Mouse (Mus musculus): ENCODE data around the gene Gabarap.

The Gabarap gene

DNA sequence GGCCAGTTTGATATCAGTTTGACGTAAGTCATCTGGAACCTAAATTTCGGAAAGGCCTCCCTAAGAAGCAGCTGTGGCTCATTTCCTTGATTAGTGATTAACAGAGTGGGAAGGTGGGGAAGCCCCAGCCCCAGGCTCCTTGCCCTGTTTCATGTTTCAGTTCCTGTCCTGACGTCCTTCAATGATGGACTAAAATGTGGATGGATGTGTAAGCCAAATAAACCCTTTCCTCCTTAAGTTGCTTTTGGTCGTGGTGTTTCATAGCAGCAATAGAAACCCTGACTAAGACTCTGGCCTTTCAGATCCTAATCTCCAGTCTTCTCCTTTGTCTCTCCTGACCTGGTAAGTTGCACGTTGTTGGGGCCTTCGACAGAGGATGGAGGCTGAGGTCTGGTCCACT is 20.7 kb upstream of the Gabarap start:
- no peak for DNase-seq (ENCODE audit: low spot score in 2 of 2)

DNA sequence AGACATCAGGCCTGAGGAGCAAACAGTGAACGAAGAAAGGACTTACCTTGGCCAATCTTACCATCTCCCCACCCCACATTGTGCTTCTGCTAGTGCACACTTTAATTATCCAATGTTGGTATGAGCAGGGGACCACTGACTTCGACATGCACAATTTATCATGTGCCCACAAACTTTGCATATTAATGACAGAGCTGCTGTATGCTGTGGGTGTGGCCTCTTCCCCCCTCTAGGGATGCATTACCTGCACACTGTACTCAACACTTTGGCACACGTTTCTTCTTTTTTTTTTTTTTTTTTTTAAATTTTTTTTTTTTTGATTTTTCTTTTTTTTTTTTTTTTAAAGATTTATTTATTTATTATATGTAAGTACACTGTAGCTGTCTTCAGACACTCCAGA is 20.2 kb upstream of the Gabarap start:
- DNase-seq (ENCODE audit: low spot score in 2 of 2), result no peak

DNA sequence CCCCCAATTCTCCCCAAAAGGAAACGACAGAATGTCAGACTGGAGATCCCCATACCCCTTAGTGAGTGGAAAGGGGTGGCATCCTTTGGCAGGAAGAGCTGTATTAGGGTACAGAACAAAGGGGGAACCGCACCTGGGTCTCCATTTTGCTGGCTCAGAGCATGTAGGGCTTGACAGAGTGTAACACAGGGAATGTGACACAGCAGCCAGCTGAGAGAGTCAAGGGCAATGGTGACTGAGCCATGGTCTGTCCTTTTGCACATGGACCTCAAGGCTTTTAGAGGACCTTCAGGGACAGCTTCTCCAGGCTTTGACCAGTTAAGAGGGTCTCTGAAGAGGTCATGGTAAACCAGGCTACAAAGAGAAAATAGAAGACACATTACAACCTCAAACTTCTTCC is 16.0 kb upstream of the Gabarap start:
- DNase-seq (ENCODE audit: low spot score in 2 of 2), result no peak

GRCm38 (mm10) chr11:69976271-69976670 is 14.7 kb upstream of the Gabarap start:
- no peak for DNase-seq (ENCODE audit: low spot score in 2 of 2)

DNA sequence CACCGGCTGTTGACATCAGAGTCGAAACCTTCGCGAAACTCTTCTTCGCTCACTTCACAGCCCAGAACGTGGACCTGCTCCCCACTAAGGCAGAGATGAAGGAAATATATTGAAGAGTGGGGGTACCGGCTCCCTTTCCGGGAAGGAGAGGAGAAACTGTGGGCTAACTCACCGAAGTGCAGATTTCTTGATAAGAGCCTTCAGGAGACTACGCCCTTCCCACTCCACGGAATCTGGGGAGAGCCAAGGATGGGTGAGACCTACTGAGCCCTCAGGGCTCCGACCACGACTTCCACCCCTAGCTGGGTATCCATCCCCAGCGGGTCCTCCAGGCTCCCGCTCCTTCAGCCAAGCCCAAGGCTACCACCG is 11.1 kb upstream of the Gabarap start:
- DNase-seq (ENCODE audit: low spot score in 2 of 2), result no peak

DNA sequence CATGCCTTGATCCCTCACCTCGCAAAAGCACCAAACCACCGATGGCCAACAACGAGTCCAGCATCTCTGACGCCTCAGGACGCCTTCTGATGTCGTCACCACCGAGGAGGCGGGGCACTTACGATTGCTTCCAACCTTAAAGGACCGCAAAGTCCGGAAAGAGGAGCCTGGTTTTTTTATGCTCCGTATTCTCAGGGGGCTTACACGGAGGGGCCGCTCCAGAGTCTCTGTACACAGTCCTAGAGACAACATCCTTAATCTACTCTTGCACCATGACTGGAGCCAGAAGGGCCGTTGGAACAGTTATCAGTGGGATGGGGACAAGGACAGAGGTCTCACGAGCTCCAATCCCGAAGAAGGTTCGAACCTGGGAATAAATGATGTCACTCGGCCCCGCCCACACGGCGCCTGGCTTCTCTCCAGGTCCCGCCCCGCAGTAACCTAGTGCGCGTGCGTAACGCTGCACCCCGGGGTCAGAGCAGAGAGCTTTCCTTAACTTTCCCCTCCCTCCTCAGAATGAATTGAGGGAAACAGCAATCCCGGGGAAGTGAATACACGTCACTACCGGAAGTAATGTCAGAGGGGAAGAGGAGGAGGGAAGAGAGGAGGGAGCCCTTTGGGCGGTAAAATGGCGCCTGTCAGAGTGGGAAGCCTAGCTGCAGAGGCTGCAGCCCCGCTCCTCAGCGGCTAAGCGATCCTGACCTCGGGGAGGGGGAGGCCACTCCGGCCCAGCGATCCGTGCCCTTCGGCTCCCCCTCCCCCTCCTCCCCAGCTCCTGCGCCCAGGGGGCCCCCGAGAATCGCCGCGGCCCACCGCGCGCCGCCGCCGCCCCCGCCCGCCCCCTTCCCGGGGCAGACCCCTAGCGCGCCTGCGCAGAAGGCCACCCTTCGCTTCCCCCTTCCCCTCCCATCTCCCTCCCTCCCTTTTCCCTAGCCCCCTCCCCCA is 10.5 kb upstream of the Gabarap start:
- peak; percentile 98 to 99 for DNase-seq (ENCODE audit: low spot score in 2 of 2)

GRCm38 (mm10) chr11:69981141-69981762 is 9.7 kb upstream of the Gabarap start, which contains the start of gene Ctdnep1:
Gene Ctdnep1, plus strand, starts transcription at chr11:69981156.
- no peak for DNase-seq (ENCODE audit: low spot score in 2 of 2)

DNA sequence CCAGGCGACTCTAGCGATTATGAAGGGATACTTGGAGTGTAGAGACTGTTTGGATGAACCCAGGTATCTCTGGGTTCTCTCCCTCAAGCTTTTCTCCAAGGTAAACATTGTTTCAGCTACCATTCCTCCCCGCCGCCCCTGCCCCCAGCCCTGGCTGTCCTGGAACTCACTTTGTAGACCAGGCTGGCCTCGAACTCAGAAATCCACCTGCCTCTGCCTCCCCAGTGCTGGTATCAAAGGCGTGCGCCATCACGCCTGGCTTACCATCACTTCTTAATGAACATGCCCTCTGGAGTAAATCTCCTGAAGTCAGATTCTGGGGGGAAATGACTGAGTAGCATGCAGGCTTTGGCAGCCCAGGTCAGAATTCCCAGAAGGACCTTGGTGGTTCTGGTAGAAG is 8.7 kb upstream of the Gabarap start, which contains the start of gene Elp5:
Elp5 (minus strand) TSS at position 293 of the 400 bp plus-strand sequence.
- DNase-seq (ENCODE audit: low spot score in 2 of 2), result no peak

DNA sequence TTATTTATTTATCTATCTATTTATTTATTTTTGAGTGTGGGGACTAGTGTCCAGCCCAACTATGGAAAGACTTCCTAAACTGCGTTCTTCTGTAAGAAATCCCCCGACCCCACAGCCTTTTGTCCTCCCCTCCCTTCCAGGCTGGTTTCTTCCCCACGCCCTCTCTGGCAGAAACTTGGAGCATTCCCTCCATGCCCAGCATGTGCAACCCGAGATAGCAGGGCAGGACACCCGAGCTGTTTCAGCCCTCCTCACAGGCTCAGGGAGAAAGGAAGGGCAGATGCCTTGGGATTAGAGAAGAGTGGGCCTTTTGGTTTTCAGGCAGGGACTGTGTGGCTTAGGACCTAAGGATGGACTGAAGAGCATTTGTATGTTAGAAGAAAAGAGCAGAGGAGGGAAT is 8.1 kb upstream of the Gabarap start:
- DNase-seq (ENCODE audit: low spot score in 2 of 2), result no peak

DNA sequence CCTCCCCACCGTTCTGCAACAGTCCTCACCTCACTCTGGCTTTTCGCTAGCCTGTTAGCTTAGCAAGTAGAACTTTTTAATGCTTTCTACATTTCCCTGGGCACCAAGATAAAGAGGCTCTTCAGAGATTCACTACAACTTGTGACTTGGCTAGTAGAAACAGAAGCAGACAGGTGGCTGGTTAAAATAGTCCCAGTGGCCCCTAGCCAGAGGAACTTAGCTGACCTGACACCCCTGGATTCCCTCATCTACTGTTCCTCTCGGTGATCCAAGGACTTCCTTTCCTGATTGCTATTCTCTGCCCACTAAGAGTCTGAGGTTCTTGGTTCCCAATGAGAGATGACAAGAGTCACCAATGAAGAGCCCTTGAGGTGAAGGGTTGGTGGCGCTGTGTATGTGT is 7.6 kb upstream of the Gabarap start:
- DNase-seq (ENCODE audit: low spot score in 2 of 2), result no peak

DNA sequence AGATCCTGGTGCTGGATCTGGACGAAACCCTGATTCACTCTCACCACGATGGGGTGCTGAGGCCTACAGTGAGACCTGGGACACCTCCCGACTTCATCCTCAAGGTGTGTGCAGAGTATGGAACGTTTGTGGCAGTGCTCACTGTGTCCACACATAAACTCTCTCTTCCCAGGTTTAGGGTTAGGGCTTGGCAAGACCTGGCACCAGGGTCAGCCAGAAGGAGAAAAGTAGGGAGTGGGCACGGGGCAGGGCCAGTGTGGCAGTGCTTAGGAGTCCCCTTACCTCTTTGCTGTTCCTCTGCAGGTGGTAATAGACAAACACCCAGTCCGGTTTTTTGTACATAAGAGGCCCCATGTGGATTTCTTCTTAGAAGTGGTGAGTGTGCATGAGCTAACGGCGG is 6.5 kb upstream of the Gabarap start:
- no peak for DNase-seq (ENCODE audit: low spot score in 2 of 2)

DNA sequence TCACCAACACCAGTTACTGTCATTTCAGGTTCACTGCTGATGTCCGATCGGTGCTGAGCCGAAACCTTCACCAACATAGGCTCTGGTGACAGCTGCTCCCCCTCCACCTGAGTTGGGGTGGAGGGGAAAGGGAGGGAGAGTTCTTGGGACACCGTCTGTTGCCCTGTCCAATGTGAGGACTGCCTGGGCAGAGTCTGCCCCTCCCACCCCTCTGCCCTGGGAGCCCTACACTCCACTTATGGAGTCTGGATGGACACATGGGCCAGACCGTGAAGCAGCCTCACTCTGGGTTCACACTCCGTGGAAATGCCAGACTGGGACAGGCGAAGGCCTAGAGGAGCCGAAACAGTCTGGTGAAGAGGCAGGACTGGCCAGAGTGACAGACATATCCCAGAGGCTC is 994 bp upstream of the Gabarap start:
- no peak for DNase-seq (ENCODE audit: low spot score in 2 of 2)

DNA sequence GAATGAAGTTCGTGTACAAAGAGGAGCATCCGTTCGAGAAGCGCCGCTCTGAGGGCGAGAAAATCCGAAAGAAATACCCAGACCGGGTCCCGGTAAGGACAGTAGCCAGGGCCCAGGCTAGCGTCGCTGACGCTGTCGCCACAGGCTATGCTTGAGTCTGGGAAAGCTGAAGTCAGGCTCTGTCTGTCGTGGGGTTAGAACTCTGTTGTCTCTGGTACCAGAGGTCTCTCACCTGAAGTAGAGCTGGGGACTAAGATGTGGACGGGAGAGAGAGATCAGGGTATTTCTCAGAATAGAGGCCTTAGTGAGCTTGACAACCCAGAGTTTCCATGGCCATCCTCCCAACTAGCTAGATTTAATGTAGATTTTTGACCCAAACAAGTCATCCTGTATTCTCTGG is 768 bp downstream of the Gabarap start:
- no peak for DNase-seq (ENCODE audit: low spot score in 2 of 2)

DNA sequence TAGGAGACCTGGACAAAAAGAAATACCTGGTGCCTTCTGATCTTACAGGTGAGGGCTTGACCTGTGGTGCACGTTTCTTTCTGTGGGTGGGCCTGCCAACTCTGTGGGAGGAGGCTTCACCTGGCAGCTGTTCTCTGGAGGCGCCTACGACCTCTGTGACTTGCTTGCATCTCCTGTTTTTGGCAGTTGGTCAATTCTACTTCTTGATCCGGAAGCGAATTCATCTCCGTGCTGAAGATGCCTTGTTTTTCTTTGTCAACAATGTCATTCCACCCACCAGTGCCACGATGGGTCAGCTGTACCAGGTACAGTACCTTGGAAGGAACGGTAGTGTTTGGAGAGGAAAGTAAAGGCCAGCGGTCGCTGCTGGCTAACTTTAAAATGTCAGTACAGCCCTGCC is 1.5 kb downstream of the Gabarap start:
- DNase-seq (ENCODE audit: low spot score in 2 of 2), result no peak

- DNase-seq (ENCODE audit: low spot score in 2 of 2), result no peak
Measured at GRCm38 (mm10) chr11:69992932-69993331, 2.0 kb downstream of the Gabarap start.

GRCm38 (mm10) chr11:69994401-69995090 is 3.6 kb downstream of the Gabarap start:
- no peak for DNase-seq (ENCODE audit: low spot score in 2 of 2)

DNA sequence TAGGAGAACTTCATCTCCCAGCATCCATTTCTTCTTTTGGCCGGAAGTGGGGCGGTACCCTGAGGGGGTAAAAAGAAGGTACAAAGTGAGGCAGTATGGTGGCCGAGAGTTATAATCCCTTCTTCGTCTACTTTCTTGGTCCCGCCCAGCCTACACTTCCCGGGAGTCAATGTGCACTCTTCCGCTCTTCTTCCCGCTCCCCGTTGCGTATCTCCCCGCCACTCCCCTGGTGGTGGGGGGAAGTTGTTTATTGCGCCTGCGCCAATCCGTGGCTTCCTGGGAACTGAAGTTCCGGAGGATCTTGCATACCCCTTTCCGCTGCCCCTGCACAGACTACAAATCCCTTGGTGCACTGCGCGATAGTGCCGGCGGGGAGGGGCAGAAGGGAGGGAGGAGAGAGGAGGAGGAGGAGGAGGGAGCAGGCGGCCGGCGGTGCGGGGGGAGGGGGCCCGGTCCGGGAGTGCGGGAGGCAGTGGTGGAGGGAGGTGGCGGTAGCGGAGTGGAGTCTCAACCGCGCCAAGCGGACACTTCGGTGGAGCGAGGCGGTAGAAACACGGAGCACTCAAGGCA is 4.5 kb downstream of the Gabarap start, which contains the start of gene Phf23:
Phf23 (plus strand) TSS at position 387 of the 570 bp plus-strand sequence.
- DNase-seq (ENCODE audit: low spot score in 2 of 2), result peak; percentile 96 to 98

- no peak for DNase-seq (ENCODE audit: low spot score in 2 of 2)
Measured at GRCm38 (mm10) chr11:69996161-69997061, 5.5 kb downstream of the Gabarap start.

DNA sequence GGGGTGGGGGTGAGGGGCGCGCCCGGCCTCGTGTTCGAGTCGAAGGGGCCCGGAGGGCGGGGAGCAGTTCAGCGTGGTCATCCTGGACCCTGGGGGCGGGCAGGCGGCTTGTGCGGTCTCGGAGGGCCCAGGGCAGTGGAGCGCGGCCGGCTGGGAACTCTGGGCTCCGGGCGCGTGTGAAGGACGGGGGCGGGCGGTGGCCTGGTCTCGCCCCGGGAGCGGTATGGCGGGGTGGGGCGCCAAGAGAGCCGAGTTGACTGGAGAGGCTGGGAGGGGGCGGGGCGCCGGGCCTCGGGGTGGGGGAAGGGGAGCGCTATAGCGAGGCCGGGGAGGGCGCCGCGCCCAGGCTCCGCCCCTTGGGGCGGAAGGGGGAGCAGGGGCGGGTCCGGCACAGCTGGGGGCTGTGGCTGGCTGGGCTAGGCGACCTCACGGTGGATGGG is 6.1 kb downstream of the Gabarap start:
- peak in 1 of 2 experiments; percentile 60 for DNase-seq (ENCODE audit: low spot score in 2 of 2)

DNA sequence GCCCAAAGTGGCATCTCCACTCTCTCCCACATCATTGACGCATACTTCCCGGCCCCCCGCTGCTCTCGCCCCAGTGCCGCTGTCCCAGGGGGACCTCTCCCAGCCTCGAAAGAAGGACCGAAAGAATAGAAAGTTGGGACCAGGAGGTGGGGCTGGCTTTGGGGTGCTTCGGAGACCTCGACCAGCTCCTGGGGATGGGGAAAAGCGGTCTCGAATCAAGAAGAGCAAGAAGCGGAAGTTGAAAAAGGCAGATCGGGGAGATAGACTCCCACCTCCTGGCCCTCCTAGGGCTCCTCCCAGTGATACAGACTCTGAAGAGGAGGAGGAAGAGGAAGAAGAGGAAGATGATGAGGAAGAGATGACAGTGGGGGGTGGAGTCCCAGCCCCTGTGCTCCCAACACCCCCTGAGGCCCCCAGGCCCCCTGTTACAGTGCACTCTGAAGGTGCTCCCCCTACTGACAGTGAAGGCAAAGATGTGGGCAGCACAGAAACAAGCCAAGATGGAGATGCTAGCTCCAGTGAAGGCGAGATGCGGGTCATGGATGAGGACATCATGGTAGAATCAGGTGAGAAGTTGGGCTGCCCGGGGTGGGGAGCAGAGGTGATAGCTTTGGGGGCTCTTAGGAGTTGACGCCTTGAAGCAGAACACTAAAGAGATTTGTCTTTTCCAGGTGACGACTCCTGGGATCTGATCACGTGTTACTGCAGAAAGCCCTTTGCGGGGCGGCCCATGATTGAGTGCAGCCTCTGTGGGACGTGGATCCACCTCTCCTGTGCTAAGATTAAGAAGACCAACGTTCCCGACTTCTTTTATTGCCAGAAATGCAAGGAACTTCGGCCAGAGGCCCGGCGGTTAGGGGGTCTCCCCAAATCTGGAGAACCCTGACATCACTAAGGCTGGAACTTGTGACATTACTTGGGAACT is 7.9 kb downstream of the Gabarap start:
- DNase-seq (ENCODE audit: low spot score in 2 of 2), result no peak
